Mouse (Mus musculus) stomach, postnatal 0 days (tissue): ENCODE data around the gene Slc44a1.
A peak's percentile ranks its signal among the peaks of the same experiment; 100 is the strongest.

Experiments used
- CTCF ChIP-seq: IDR thresholded peaks from 2 replicates; pipeline ENCODE4 v1.5.1; 2016; ENCODE audit warnings: antibody characterized with exemption, low read depth, mild to moderate bottlenecking, moderate library complexity
- EP300 ChIP-seq: optimal IDR thresholded peaks from 2 replicates; pipeline ENCODE3; 2016; ENCODE audit warnings: antibody characterized with exemption

- TF ChIP-seq CTCF (peak; percentile 63), EP300 (no peak)
These were observed 191.2 kb downstream of the Slc44a1 start, which contains the start of gene Fsd1l for GRCm38 (mm10) chr4:53631316-53632010.
